Mouse (Mus musculus) bone marrow macrophage, adult 2 months (primary cell): ENCODE results near the gene Rbm7. TPM values are rescaled to one million over a fixed set of nuclear protein-coding genes. Genes with fewer than 3 reads are reported as not detected.
A peak's percentile ranks its signal among the peaks of the same experiment; 100 is the strongest.

ENCODE experiments used
- H3K27ac ChIP-seq: 2 replicates; pipeline ENCODE4 v1.5.1; 2012; ENCODE audit warnings: low read depth, low read length; ENCODE audit not compliant: insufficient read depth
- H3K4me1 ChIP-seq: 2 replicates; pipeline ENCODE4 v1.6.1; 2012; ENCODE audit warnings: low read length; ENCODE audit not compliant: control insufficient read depth, insufficient read depth
- H3K4me3 ChIP-seq: 2 replicates; pipeline ENCODE4 v1.5.1; 2012; ENCODE audit warnings: mild to moderate bottlenecking, low read length, moderate library complexity; ENCODE audit not compliant: insufficient read depth
- CTCF ChIP-seq: IDR thresholded peaks from 2 replicates; pipeline ENCODE4 v1.5.1; 2012; ENCODE audit warnings: low read depth, mild to moderate bottlenecking, low read length, moderate library complexity
- POLR2A ChIP-seq: IDR thresholded peaks from 2 replicates; pipeline ENCODE4 v1.6.1; 2012; ENCODE audit warnings: mild to moderate bottlenecking, low read depth, low read length, borderline replicate concordance
- polyA plus RNA-seq: library from polyadenylated mRNA; stranded (reverse); fragments of >200 nt; gene quantifications from 2 replicates; pipeline ENCODE4 v1.2.4, GENCODE M21; 2012; ENCODE audit not compliant: missing spikeins, insufficient read depth, insufficient read length

Gene Rbm7
- polyA plus RNA-seq, 1 experiment: 89.5 TPM

GRCm38 (mm10) chr9:48461545-48461944 lies 33.6 kb downstream of the Rbm7 start:
- Histone ChIP-seq H3K27ac (no peak overlapping the region), H3K4me1 (peaks cover 2% of the 10 kb centered on the region; the same call in 1 of the 2 replicates), H3K4me3 (no peak overlapping the region)
- TF ChIP-seq POLR2A (no peak), CTCF (no peak)

- peaks cover 2% of the 10 kb centered on the region; the same call in 1 of the 2 replicates for H3K4me1 ChIP-seq
- H3K27ac ChIP-seq: no peak overlapping the region
- TF ChIP-seq POLR2A (no peak), CTCF (no peak)
- H3K4me3 ChIP-seq: no peak overlapping the region
Observed at GRCm38 (mm10) chr9:48460720-48461119, 34.4 kb downstream of the Rbm7 start.

DNA sequence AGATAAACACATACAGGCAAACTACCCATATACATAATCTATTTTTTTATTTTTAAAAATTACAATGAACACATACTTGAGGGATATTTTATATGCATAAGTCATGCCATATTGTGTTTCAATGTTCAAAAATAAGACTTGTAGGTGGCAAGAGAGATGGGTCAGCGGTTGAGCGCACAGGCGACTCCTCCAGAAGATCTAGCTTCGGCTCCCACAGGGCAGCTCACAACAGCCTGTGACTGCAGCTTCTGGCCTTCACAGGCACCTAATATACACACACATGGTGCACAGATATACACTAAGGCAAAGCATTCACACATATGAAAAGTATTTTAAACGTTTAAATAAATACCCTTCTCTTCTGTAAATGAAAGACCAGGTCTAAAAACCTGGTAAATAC lies 35.7 kb downstream of the Rbm7 start:
- Histone ChIP-seq H3K4me1 (peaks cover 2% of the 10 kb centered on the region; the same call in 1 of the 2 replicates), H3K27ac (no peak overlapping the region), H3K4me3 (no peak overlapping the region)
- TF ChIP-seq CTCF (no peak), POLR2A (no peak)

- TF ChIP-seq CTCF (no peak), POLR2A (no peak)
- no peak overlapping the region for H3K4me3 ChIP-seq
- H3K27ac ChIP-seq: no peak overlapping the region
Observed at GRCm38 (mm10) chr9:48458879-48459278, 36.2 kb downstream of the Rbm7 start.

DNA sequence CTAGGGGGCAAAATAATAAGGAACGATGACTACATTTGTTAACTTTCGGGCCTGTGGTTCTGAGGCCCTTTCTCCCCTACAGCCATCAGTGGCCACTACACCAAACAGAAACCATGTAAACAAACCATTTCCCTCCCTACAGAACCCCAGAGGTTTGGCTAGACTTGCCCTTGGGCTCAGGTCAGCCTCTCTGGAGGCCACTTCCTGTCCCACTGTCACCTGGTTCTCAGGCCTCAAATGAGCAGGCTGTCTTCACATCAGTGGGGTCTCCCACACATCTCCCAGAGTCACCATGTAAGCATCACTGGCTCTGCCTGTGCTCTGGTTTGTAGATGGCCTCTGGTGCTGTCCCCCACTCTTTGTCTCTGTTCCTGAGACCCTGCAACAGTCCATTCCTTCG lies 39.1 kb downstream of the Rbm7 start:
- no peak overlapping the region for H3K4me3 ChIP-seq
- no peak overlapping the region for H3K27ac ChIP-seq
- H3K4me1 ChIP-seq: no peaks in the 10 kb centered on the region
- no peak for TF ChIP-seq POLR2A
- TF ChIP-seq CTCF: no peak

More at GRCm38 (mm10) chr9:48458879-48459278, 36.2 kb downstream of the Rbm7 start:
- H3K4me1 ChIP-seq: peaks cover 2% of the 10 kb centered on the region; the same call in 1 of the 2 replicates

DNA sequence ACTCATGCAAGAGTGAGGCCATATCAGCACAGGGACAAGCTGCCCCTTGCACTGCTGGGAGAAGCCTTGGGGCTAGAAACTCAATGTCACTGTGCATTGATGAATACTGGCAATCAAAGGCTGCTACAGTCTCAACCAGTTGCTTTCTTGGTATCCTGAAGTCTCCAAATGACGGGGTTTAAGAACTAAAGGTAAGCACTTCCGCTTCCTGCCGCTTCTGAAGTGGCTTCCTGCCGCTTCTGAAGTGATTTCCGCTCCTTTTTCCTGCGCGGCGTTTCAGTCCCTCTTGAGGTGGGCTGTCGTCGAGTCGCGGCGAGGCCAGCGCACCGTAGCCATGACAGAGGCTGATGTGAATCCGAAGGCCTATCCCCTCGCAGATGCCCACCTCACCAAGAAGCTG lies 45.0 kb downstream of the Rbm7 start:
- Histone ChIP-seq H3K4me1 (0 out of 2 replicates have a peak, but pooled peaks cover 2% of the 10 kb centered on the region), H3K27ac (no peak overlapping the region), H3K4me3 (no peak overlapping the region)
- no peak for TF ChIP-seq POLR2A
- no peak for TF ChIP-seq CTCF

DNA sequence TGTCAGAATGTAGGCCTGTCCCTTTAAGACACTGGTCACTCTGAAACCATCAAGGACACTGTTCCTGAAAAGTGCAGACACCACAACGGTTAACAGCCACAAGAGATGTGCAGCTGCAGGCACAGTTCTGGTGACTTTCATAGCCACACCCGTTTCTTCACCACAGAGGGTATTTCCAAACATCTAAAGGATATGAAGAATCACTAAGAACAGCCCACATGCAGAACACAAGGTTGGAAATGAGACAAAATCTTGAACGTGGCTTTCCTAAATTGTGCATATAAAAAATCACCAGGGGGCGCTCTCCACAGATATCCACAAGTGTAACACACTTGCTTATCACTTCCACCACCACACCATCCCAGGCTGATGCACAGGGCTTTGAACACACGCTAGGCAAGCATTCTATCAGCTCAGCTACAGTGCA lies 47.3 kb downstream of the Rbm7 start:
- H3K27ac ChIP-seq: no peak overlapping the region
- no peak overlapping the region for H3K4me3 ChIP-seq
- TF ChIP-seq POLR2A: no peak
- peak; percentile 55; the same call in 1 of the 2 replicates for TF ChIP-seq CTCF

DNA sequence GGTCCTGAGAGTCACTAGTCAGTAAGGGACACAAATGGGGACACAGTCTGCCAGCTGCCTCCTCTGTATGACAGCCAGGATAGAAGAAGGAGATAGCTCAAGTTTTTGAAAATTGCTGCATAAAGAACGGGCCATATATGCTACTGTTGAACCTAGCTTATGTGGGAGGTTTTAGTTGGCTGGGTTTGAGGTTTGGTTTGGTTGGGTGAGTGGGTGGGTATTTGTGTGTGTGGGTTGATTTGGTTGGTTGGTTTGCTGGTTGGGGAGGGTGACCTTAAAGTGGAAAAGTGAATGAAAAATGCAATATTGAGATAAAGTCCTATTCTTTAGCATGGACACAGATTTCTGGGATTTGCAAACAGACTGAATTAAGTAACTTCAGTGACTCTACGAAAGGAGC lies 50.3 kb downstream of the Rbm7 start:
- Histone ChIP-seq H3K4me1 (peaks cover 14% of the 10 kb centered on the region), H3K27ac (no peak overlapping the region), H3K4me3 (no peak overlapping the region)
- TF ChIP-seq POLR2A (no peak), CTCF (no peak)

More for the DNA sequence above, 47.3 kb downstream of the Rbm7 start:
- peaks cover 14% of the 10 kb centered on the region for H3K4me1 ChIP-seq

DNA sequence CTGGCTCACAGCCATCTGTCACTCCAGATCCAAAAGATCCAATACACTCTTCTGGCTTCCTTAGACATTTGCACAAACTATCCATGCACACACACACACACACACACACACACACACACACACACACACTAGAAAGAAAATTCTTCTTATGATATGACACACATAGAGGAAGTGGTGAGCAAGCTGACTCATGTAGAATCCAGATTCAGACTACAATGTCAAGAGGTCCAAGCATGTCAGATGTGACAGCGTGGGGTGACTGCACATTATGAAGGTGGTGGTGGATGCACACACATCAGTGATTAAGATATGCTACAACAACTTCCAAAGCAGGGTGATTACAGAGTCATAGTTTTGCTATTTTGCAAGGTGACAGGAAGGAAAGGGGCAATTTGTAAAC lies 51.2 kb downstream of the Rbm7 start:
- peaks cover 14% of the 10 kb centered on the region for H3K4me1 ChIP-seq
- no peak for TF ChIP-seq CTCF
- TF ChIP-seq POLR2A: no peak
- no peak overlapping the region for H3K4me3 ChIP-seq
- no peak overlapping the region for H3K27ac ChIP-seq

Other genes with a start within 250 kb of the Rbm7 start
- not detected in 2 replicates for gene Nxpe2, start 141.8 kb downstream of the Rbm7 start, polyA plus RNA-seq
- 88.1 and 97.5 TPM in 2 replicates for gene Rexo2, start 14.7 kb downstream of the Rbm7 start, polyA plus RNA-seq
- gene Gm5617, start 143 bp upstream of the Rbm7 start, polyA plus RNA-seq: 16.5 and 16.8 TPM in 2 replicates
- 0.80 TPM in 1 of 2 replicates, not detected in the other for gene Nnmt, start 109.9 kb upstream of the Rbm7 start, polyA plus RNA-seq